Mouse (Mus musculus): ENCODE data around the gene Cgnl1. TPM values are rescaled to one million over a fixed set of nuclear protein-coding genes. Genes with fewer than 3 reads are reported as not detected.

Cgnl1 gene
- total RNA-seq, 2 experiments from 2014 or later, result 4.0 to 7.6 TPM

DNA sequence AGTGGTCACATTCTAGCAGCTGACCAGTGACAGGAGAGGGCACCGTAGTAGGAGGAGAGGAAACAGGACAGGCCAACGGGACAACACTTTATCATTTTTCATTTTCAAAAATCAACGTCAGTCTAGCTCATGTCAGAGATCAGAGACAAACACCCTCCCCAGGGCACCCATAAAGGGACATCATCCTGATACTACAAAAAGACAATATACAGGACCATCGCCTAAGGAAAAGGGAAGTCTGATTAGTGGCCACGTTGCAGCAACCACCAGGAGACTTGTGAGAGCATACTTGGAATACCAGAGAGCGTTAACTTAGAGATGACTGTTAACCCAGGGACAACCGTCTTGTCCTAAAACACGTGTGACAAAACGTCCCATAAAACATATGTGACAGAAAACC lies 1.7 kb downstream of the Cgnl1 start:
- intact Hi-C loops (cut with DNase I), result loop anchor here (5.0 kb wide), 1 partner anchor 122 kb away; no protein-coding TSS in a partner anchor
- DNase-seq, result no peak

DNA sequence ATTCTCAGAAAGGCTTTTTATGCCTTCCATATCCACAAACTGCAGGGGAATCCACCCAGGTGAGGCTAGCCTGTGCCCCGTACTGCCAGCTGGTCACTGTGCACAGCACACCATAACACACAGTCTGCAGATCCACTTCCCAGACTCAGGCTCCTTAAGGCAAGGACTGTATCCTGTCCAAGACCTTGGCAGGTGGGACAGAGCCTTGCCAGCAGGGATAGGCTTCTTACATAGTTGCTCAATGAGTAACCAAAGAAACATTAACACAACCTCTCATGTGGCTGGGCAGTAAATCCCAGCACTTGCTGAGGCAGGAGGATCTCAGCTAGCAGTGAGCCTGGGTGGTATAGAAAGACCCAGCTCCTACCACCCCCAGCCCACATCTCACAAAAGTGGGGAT lies 3.3 kb downstream of the Cgnl1 start:
- DNase-seq, result no peak
- intact Hi-C loops (cut with DNase I), result no loop called here

DNA sequence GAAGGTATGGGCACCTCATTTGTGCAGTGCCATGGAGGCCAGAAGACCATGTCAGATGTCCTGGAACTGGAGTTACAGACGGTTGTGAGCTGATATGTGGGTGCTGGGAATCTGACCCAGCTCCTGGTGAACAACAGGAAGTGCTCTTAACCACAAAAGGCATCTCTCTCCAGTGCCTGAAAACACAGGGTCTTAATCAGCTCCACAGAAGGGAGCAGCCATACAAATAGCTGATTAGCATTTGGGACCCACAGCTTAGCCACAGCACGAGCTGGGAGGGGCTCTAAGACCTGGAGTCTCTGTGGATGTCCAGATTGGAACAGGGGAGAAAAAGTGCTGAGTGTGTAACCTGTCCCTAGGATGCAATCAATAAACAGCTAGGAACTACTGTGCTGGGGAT lies 4.5 kb downstream of the Cgnl1 start:
- intact Hi-C loops (cut with DNase I), result no loop called here
- DNase-seq, result no peak

DNA sequence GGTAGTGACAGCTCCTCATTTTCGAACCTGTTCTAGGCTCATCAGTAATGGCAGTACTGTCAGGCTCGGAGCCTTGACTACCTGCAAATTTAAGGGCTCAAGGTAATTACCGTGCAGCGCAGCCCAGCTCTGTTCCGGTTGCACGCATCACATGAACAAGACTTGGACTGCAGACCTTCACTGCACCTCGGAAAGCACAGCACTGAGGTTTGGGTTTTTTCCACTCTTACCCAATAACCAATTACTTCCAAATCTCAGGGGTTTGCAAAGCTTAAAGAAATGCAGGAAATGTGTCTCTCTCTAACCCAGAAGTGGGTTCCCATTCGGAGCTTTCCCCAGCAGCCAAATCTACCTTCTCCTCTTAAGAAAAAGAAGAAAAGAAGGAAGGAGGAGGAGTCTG lies 5.1 kb downstream of the Cgnl1 start:
- intact Hi-C loops (cut with DNase I), result no loop called here
- DNase-seq, result no peak

DNA sequence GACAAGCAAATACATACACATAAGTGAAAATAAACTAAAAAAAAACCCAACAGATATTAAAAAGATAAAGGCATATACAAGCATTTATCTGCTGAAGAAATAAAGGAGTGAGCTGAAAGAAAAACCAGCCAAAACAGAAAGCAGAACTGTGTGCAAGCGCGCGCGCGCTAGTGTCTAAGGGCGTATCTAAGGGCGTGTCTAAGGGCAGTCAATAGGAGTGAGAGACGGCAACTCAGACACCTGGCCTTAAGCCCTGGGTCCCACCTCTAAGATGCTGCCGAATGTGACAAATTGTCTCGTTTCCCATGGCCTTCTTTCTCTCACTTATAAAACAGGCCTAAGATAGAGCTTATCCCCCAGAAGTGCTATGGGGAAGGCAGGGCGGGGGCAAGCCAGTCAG lies 6.9 kb downstream of the Cgnl1 start:
- intact Hi-C loops (cut with DNase I), result no loop called here
- no peak for DNase-seq

DNA sequence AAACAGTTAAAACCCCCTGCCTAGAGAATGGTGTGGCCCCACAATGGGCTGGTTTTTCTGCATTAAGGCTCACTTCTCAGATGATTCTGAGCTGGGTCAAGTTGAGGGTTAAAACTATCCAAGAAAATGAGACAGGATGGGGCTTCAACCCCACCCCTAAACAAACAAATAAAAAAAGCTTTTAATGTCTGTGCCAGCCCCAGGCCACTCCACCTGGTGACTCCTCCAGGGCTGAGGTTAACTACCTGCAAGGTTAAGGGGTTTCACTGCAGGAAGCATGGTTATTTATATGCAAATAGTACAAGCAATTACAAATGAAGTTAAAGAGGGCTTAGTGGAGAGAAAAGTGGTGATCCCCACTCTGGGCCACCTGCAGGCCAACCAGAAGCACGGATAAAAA lies 8.1 kb downstream of the Cgnl1 start:
- intact Hi-C loops (cut with DNase I), result no loop called here
- no peak for DNase-seq

DNA sequence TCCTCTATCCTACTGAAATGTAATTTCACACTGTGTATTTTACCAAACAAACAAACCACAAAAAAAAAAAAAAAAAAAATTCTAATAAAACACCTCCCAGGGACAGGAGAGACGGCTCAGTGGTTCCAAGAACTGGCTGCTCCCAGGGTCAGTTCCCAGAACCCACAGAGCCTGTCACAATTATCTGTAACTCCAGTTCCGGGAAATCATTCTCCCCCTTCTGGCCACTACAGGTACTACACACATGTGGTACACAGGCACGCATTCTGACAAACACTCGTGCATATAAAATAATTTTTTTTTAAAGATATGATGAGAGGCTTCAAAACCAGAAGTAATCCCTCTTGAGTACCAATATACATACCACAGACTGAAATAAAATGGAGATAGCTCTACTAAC lies 9.7 kb downstream of the Cgnl1 start:
- intact Hi-C loops (cut with DNase I), result no loop called here
- no peak for DNase-seq

DNA sequence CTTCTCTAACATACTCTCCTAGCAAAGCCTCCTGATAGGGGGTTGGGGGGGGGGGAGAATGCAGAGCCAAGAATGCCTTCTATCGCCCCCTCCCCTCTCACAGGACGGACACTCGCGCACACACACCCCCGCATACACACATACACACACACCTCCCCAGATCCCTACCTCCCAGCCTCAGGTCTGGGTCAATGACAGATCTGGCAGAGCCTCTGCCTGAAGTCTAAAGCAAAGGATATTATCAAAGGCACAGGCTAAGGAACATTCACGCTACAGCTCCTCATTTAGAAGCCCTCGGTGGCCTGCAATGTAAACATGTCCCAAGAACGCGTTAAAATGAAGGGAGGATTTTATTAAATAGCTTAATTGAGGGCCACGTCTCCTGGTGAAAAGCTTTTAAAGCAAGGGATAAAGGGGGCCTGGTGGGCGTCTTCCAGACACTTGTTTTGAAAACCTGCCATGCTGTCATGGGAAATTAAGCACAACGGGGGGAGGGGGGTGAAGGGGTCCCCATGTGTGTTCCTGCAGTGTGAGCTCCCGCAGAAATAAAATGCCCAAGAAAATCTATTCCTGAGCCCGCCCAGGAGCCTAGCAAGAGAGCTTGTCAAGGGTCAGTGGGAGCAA lies 10.8 kb downstream of the Cgnl1 start:
- intact Hi-C loops (cut with DNase I), result no loop called here
- no peak for DNase-seq

DNA sequence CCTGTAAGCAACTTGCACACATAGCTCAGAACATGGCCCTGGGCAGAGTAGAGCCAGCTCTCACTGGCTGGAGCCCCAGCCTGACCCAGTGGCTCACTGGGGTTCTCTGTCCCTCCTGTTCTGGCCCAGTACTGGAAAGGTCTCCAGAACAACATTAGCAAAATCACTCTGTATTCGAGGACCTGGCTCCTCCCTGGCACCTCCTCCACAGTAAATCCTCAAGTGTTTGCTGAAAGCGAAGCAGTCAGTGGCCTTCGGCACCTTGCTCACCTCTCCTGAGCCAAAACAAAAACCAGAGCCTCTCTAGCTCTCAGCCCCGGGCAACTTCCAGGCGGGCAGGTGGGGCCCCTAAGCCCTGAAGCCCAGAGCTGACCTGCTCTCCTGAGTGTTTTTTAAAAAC lies 11.5 kb downstream of the Cgnl1 start:
- intact Hi-C loops (cut with DNase I), result no loop called here
- no peak for DNase-seq

DNA sequence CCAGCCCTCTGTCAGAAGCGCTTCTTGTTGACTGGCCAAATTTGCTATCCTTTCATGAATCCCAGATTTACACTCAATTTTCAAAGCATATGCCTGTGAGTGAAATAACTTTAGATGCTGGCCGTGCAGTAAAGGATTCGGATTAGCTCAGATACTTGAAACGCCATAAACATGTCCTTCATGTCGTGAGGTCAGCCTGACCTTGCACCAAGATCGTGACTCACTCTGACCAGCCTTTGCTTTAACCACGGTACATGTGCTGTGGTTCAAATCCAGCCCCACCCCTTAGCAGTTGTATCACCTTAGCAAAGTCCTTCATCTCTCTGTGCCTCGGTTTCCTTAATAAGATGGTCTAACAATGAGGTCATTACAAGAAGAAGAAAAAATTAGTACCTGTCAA lies 14.0 kb downstream of the Cgnl1 start:
- DNase-seq, result no peak
- intact Hi-C loops (cut with DNase I), result no loop called here

DNA sequence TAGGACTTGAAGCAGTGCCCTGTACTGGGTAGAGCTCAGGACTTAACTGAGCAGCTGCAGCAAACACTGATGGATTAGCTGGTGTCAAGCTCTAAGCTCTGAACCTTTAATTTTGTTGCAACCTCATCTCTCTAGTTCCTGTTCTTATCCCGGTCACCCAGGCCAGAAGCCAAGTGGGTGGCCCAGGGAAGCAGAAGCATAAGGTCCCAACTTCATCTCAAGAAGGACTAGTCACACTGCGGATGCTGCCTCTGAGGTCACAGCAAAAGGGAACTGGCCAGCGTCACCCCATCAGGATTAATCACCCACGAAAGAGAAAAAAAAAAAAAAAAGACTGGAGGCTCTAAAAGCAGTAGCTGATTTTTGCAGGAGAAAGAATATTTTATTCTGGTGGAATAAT lies 14.5 kb downstream of the Cgnl1 start:
- peak in 1 of 2 experiments; percentile 50 for DNase-seq
- intact Hi-C loops (cut with DNase I), result no loop called here

DNA sequence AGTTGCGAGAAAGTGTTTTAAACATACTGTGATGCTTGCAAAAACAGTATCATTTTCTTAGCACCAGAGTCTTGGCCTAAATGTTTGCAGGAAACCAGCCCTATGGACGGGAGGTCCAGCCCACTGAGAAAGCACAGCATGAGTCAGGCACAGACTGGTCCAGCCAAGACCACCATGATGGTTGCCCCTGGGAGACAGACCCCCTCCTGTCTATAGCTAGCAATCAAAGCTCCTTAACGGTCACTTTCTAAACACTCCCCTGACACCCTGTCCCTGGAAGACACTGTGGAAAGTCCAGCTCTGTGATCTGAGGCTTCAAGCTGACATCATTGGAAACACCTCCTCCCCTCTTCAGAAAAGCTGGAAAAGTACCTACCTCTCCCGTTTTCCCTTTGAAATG lies 17.4 kb downstream of the Cgnl1 start:
- intact Hi-C loops (cut with DNase I), result no loop called here
- DNase-seq, result no peak

DNA sequence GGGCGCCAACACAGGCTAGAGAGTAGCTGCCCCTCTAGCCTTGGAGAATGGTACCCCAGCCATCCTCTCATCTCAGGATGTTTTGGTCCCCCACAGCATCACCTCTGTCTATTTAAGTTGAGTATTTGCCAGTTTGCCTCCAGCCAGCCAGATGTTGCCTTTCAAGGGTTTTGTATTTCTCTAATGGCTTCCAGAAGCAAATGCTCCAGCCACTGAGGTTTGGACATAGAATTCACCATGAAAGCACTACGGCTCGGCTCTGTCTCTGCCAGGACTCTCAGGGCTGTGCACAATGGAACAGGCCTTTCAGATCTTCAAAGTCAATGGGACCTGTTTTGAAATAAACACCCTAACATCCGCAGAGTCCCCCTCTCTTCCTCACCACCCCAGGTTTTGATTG lies 17.9 kb downstream of the Cgnl1 start:
- intact Hi-C loops (cut with DNase I), result no loop called here
- no peak for DNase-seq

DNA sequence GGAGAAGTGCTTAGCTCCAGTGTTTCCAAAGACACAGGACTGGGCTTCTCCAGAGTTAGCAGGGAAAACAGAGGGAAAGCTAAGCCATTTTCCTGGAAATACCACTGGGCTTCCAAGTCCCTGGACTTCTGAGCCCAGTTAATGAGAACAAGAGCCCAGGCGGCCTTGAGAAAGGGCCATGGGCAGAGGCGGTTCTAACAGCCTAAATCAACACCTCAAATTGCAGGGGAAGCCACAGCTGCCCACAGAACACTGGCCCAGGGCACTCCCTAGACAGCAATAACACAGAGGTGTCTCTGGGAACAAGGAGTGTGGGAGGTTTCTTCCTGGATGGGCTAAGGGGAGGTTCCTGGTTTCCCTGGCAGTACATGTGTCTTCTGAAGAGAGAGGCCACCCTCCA lies 18.3 kb downstream of the Cgnl1 start:
- DNase-seq, result no peak
- intact Hi-C loops (cut with DNase I), result no loop called here

DNA sequence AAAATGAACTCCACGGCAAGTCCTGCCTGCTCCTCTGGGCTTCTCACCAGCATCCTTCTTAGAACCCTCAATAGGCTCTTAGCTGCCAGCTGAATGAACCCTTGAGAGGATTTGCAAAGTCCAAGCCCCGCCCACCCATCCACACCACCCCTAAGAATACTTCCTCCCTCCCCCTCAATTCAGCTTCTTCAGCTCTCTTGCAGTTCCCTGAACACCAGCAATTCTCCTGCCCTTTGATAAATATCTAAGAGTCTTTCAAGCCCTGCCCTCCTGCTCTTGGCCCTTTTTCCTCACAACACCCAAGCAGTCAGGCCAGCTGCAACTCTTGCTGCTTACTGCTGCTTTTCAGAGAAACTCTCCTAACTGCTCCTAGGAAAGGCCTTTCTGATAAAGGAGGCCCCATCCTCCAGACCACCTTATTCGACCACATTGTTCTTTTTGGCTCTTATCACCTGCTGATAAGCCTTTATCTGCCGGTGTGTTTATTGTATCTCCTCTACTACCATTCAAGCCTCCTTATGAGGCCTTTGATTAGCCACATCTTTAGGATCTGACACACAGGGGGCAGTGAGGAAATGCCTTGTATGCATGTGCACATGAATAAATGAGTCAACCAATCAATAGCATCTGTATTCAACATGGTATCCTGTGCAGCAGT lies 21.3 kb downstream of the Cgnl1 start:
- no peak for DNase-seq
- intact Hi-C loops (cut with DNase I), result no loop called here

DNA sequence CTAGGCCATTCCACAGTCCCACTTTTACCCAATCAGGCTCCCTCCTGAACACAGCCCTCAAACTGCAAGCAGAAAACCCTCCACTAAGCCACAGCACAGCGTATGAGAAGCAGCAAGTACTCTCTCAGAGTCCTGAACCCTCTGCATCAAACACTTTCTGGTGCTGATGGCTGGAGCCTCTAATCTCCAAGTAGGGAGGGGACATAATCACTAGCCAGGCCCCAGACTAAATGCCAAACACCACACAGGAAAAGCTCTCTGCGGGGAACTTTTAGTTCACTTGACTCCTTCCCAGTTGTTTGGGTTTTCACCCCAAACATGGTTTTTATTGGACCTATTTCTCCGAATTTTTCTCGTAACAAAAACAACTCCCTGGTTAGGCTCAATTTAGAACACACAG lies 25.0 kb downstream of the Cgnl1 start:
- no peak for DNase-seq
- intact Hi-C loops (cut with DNase I), result no loop called here

DNA sequence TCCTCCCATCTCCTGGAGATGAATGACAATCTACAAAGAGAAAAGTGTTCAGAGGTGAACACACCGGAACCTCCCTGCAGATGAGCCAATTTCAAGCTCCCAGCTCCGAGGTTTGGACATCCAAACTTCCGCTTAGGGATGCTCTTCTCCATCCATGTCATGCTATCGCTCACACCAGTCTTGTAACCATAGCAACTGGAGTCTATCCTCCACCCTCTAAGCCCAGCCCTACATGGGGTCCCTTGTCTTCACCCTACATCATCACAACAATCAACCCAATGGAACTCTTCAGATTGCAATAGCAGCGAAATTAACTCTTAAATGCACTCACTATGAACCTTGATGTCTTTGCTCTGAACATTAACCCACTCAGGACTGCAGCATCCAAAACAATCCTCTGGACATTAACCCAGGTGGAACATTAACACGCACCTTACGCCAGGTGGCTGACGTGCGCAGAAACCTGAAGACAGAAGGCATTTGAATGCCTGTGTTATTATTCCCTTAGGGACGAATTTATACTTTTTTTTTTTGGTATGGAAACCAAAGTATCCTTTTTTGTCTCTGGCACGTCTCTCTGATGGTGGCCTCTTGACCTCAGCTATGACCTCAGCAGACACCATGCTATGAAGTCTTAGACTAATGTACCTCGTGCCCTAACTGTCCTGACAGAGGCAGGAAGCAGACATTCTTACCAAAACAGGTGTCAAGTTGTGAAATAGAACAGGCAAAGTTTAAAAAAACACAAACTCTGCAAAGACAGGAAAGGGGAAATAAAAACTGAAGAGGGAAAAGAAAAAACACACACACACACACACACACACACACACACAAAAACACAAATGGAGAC lies 33.1 kb downstream of the Cgnl1 start:
- DNase-seq, result no peak
- intact Hi-C loops (cut with DNase I), result no loop called here

DNA sequence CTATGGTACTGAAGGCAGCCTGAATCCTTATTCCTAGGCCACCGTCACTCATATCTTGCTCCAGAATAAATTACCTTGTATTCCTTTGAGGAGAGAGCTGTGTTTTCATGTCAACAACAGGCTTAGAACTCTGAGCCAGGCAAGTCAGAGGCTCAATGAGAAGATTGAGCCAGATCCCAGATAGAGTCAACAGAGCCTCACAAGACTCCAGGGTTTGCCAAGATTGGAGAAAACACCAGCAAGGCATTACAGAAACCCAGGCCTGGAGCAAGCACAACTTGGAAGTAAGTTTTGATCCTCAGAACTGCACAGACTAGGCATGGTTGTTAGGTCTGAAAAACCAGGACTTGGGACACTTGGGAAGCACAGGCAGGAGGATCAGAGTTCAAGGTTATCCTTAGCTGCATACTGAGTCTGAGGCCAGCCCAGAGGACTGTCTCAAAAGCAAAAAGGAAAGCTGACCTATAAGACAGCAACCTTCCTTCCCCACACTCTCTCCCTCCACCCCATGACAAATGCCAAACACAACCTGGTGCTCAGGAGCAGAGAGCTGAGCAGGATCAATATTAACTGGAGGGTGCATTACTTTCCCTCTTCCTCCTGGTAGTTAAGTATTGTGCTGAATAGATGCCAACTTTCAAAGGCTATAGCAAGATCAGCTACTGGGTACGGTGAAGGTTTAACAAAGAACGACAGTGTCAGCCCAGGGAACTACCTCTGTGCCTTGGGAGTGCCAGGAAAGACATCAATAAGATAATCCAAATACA lies 34.0 kb downstream of the Cgnl1 start:
- no peak for DNase-seq
- intact Hi-C loops (cut with DNase I), result no loop called here

DNA sequence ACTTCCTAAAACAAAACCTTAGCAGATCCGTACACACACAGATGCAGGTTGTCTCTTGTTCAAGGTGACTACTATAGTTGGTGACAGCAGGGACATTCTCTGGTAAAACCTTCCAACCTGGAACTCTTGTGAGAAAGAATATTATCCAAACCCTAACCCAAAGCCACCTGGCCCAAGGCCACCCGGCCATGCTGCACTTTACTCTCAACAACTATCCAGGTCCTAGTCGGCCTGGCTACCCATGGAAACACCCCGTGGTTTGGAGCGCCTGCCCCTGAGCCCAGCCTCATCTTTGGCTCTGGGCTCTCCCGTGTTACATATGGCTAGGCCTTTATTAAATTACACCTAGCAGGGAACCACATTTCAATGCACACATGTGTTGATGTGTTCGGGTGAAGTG lies 35.5 kb downstream of the Cgnl1 start:
- no peak for DNase-seq
- intact Hi-C loops (cut with DNase I), result no loop called here

DNA sequence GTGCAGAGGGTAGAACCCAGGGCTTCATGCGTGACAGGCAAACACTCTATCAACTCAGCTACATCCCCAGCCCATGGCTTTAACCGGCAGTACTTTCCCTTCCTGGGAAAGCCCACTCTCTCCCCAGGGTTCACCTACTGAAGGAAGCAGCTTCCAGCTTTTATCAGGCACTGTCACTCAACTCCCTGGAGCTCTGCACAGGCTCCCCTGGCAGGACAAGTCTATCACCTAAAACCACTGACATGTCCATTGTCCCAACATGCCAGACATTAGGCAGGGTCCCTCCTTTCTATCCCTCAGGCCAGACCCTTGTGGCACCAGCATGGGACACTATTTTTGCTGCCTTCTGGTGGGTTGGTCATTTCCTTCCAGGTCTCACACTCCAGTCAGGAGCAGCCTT lies 37.8 kb downstream of the Cgnl1 start:
- no peak for DNase-seq
- intact Hi-C loops (cut with DNase I), result no loop called here

DNA sequence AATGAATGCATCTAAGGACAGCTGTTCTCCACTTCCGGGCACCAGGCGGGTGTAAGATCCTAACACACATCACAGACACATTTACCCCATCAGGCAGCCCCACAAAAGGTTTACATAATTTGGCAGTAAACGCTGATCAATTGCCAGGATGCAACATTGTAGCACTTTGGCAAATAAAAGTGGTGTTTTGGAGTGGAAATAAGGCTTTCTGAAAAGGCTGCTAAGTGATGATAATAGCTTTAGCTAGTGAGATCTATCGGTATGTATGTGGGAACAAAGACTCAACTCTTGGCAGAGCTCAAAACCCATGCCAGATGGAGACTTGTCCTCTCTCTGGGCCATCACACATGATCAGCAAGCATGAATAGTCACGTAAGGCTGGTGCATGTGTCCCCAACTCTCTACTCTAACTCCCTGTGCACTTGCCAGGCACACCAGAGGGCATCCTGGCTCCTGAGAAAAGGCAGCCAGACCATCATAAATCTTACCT lies 42.5 kb downstream of the Cgnl1 start:
- DNase-seq, result no peak
- intact Hi-C loops (cut with DNase I), result no loop called here
